7 mouse cellular contexts compared by ENCODE assay signal in the genomic region with DNA sequence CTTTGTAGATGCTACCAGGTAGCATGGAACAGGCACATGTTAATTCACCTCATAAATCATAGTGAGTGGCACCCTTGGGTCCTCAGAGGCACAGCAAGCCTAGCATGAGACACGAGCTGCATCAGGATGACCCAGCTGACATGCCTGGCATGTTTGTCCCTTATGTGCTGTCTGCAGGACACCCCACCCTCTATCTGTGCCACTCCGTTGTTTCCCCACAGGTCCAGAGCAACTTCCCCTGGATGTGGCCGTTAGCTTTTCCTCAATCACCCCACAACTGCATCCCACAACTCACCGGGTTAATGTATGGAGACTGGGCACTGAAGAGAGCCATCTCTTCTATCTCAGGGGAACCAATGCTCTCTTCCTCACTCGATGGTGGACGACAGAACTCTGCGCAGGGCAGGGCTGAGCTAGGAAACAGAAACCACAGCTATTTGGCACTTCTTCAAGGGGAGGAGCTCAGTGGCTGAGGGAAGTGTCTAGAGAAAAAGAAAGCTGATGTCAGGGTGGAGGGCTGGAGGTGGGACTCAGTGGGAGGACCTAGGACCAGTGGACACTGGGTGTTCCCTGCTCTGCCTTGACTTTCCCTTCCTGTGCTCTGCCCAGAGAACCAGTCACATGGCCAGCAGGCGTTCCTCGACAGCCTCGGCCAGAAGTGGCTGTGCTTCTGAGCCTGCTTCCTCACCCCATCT. TPM values are rescaled to one million over a fixed set of nuclear protein-coding genes. Genes with fewer than 3 reads are reported as not detected.
A peak's percentile ranks its signal among the peaks of the same experiment; 100 is the strongest.
DNase-seq lines count a peak whose midpoint lies in the region; ATAC-seq and TF ChIP-seq lines count a peak whose summit lies in the region.

Gene Lgals9 (minus strand): TSS at position 464 of the 695 bp plus-strand sequence.

- TF ChIP-seq POLR2A in spleen, adult 2 months (IDR thresholded peaks at IDR 0.05; ENCODE audit: low read depth, low read length): peak; percentile 86

- H3K27ac ChIP-seq in gastrocnemius, adult 2 months: peak within 1 kb of the TSS; percentile 87
- H3K27ac ChIP-seq in spleen, adult 2 months (ENCODE audit: insufficient read depth, low read length): peak within 1 kb of the TSS; percentile 83

- no peaks in the 10 kb centered on the region for H3K27me3 ChIP-seq in spleen, adult 2 months (ENCODE audit: control insufficient read depth, insufficient read depth, low read length)

- H3K4me1 ChIP-seq in spleen, adult 2 months (ENCODE audit: control insufficient read depth, insufficient read depth, insufficient read length): peaks cover 22% of the 10 kb centered on the region

- under 1% methylated on average over 10 of the region's 10 CpGs for WGBS in spleen, adult 2 months

- DNase-seq in NIH3T3 (ENCODE audit: low read depth): peak; percentile 95
- peak; percentile 82 for DNase-seq in gastrocnemius, adult 2 months
- DNase-seq in lung, adult 18-20 months: peak; percentile 90 to 93
- DNase-seq in spleen, adult 2 months (ENCODE audit: low read depth in 1 of 2, low spot score in 2 of 2): peak; percentile 57 to 75
- DNase-seq in cerebellum, postnatal 4 days (ENCODE audit: low spot score in 2 of 2): no peak

- no peaks in the 10 kb centered on the region for H3K36me3 ChIP-seq in spleen, adult 2 months (ENCODE audit: control insufficient read depth, insufficient read depth, low read length)

- peak; percentile 93 for ATAC-seq in CD4-positive, CD25-positive, alpha-beta regulatory T cell, adult 4 months
- ATAC-seq in inflammation-experienced regulatory T-cells, adult 6 months: peak; percentile 83

- TF ChIP-seq CTCF in gastrocnemius, adult 2 months (IDR thresholded peaks at IDR 0.05): no peak
- no peak for TF ChIP-seq CTCF in spleen, adult 2 months (IDR thresholded peaks at IDR 0.05; ENCODE audit: extremely low read depth, insufficient read depth, insufficient read length, insufficient replicate concordance)

- intact Hi-C loops in gastrocnemius, adult 2 months (cut with DNase I): no loop called here

- H3K4me3 ChIP-seq in gastrocnemius, adult 2 months: peak within 1 kb of the TSS; percentile 80
- H3K4me3 ChIP-seq in spleen, adult 2 months (ENCODE audit: extremely low read depth, insufficient read depth, insufficient read length): peak within 1 kb of the TSS; percentile 75

RNA-seq across cellular contexts. Expression of gene Lgals9, which starts in this region (rescaled TPM):
- polyA plus RNA-seq in CD4-positive, CD25-positive, alpha-beta regulatory T cell, adult 4 months (2017; shearing (Covaris generic)): 100 to 1,000 TPM; 289 to 325 TPM
- 10 to 100 TPM in 1 of 2 experiments, 1 to 10 TPM in 1; 6.6 to 10.1 TPM for total RNA-seq in gastrocnemius, adult 2 months (2021)
- polyA plus RNA-seq in inflammation-experienced regulatory T-cells, adult 6 months (2017; shearing (Covaris generic)): 100 to 1,000 TPM; 166 to 316 (median 259) TPM
- polyA plus RNA-seq in spleen, adult 2 months (2012; rRNA removed): 103 and 113 TPM in 2 replicates

Comparison
In these comparisons a context has a peak if more than half of its experiments do, and no peak if none do; other contexts are left out.
1. DNase-seq: peak in NIH3T3 (single experiment), gastrocnemius, adult 2 months (single experiment), lung, adult 18-20 months (2 of 2) and spleen, adult 2 months (2 of 2); none in cerebellum, postnatal 4 days (0 of 2).